Mouse (Mus musculus) cortical plate, adult 2 months (tissue): ENCODE measurements around the gene Med18.

Experiments used
- CTCF ChIP-seq: fragments of 200-500 bp; IDR thresholded peaks from 2 replicates; pipeline ENCODE4 v1.5.1; 2011; ENCODE audit warnings: mild to moderate bottlenecking, control low read depth, low read length; ENCODE audit not compliant: insufficient read depth; ENCODE audit errors: extremely low read depth
- POLR2A ChIP-seq: fragments of 200-500 bp; IDR thresholded peaks from 2 replicates; pipeline ENCODE4 v1.6.1; 2011; ENCODE audit warnings: mild to moderate bottlenecking, low read length, control low read depth; ENCODE audit not compliant: insufficient read depth; ENCODE audit errors: extremely low read depth

DNA sequence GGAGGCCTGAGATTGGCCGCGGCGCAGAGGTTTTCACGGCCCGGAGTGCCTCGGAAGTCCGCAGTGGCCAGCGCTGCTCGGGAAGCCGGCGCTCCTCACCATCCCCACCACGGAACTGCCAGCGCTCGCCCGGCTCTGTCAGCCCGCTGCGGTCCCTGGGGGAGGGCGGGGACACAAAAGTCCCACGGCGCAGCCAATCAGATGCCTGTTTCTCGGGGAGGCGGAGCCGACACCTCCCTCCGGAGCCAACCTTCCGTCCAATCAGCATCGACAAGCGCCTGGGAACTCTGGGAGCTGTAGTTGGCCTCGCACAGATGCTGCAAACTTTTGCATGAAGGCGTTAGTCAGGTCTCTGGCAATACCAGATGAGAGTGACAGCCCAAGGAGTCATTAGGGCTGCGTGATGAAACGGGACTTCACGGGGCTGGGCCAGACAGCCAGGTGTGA is 46.7 kb upstream of the Med18 start, which contains the start of gene Sesn2:
- TF ChIP-seq CTCF, result no peak
- TF ChIP-seq POLR2A, result peak; percentile 94
